Mouse (Mus musculus) liver, embryonic 13.5 days (tissue): ENCODE data around the gene Il13. TPM values are rescaled to one million over a fixed set of nuclear protein-coding genes. Genes with fewer than 3 reads are reported as not detected.

Experiments used
- ATAC-seq: fragments of 200-750 bp; cut with Nextera tagmentation; 2 replicates; pipeline ENCODE4 v1.8.0; 2017; ENCODE audit warnings: low read depth, mild to moderate bottlenecking, moderate number of reproducible peaks, moderate library complexity
- DNase-seq: peaks from one replicate; pipeline ENCODE4 v3.0.0; 2022
- H3K27ac ChIP-seq: fragments of 300-500 bp; sonication (generic); 2 replicates; pipeline ENCODE4 v1.5.1; 2015; ENCODE audit warnings: moderate library complexity, mild to moderate bottlenecking, inconsistent platforms
- H3K27me3 ChIP-seq: fragments of 300-500 bp; sonication (generic); 2 replicates; pipeline ENCODE4 v1.6.1; 2015; ENCODE audit warnings: mild to moderate bottlenecking, inconsistent platforms
- H3K36me3 ChIP-seq: fragments of 300-500 bp; sonication (generic); 2 replicates; pipeline ENCODE4 v1.6.1; 2015; ENCODE audit warnings: mild to moderate bottlenecking, inconsistent platforms
- H3K4me1 ChIP-seq: fragments of 300-500 bp; sonication (generic); replicated peaks from 2 replicates; pipeline ENCODE4 v1.6.1; 2015; ENCODE audit warnings: inconsistent platforms
- H3K4me2 ChIP-seq: fragments of 300-500 bp; sonication (generic); 2 replicates; pipeline ENCODE4 v1.6.1; 2015; ENCODE audit warnings: inconsistent platforms, mild to moderate bottlenecking, moderate library complexity
- H3K4me3 ChIP-seq: fragments of 300-500 bp; sonication (generic); replicated peaks from 2 replicates; pipeline ENCODE4 v1.5.1; 2015; ENCODE audit warnings: mild to moderate bottlenecking, inconsistent platforms
- H3K9ac ChIP-seq: fragments of 300-500 bp; sonication (generic); 2 replicates; pipeline ENCODE4 v1.6.1; 2015; ENCODE audit warnings: mild to moderate bottlenecking, inconsistent platforms
- H3K9me3 ChIP-seq: fragments of 300-500 bp; sonication (generic); replicated peaks from 2 replicates; pipeline ENCODE4 v1.6.1; 2016; ENCODE audit warnings: inconsistent platforms
- WGBS: fragments of 180-500 bp; shearing (Covaris S2); methylation state at CpG from one replicate; pipeline ENCODE4 v1.1.7; 2015; ENCODE audit not compliant: insufficient replicate concordance; 5-methylcytosine and 5-hydroxymethylcytosine counted together
- polyA plus RNA-seq: library from polyadenylated mRNA; unstranded; fragments of >200 nt; fragmentation: Nextera tagmentation; extraction: Ambion mirVana; gene quantifications from 2 replicates; pipeline ENCODE4 v1.2.1, GENCODE M21; 2015

Gene Il13
- polyA plus RNA-seq, 1 experiment from 2014 or later = not detected

DNA sequence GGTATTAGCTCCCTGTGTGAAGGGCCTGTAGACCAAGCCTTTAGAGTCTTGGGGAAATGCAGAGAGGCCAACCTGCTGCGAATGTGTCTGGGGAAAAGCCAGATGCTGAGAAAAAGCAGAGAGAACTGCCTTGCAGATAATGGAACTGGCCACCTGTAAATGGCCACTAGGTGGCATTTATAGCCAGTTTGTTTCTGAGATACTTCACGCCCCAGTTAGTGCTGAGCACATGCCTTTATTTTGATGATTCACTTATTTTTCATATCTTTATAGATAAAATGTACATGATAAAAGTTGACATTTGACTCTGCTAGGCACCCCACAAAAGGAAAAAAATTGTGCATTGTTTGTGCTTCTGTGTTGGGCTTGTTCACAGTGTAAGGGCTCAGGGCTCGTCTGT lies 49.7 kb downstream of the Il13 start:
- no peak overlapping the region for H3K4me3 ChIP-seq
- H3K36me3 ChIP-seq = peaks cover 15% of the 10 kb centered on the region
- H3K9me3 ChIP-seq = no peaks in the 10 kb centered on the region
- H3K27ac ChIP-seq = peak overlapping the region; percentile 61
- no peak overlapping the region for H3K9ac ChIP-seq
- no peak for DNase-seq
- no peak overlapping the region for H3K4me2 ChIP-seq
- peaks cover 8% of the 10 kb centered on the region for H3K4me1 ChIP-seq
- H3K27me3 ChIP-seq = no peaks in the 10 kb centered on the region
- ATAC-seq = peak; percentile 43; the same call in 1 of the 2 replicates
- 54% methylated on average over 3 of the region's 3 CpGs for WGBS

DNA sequence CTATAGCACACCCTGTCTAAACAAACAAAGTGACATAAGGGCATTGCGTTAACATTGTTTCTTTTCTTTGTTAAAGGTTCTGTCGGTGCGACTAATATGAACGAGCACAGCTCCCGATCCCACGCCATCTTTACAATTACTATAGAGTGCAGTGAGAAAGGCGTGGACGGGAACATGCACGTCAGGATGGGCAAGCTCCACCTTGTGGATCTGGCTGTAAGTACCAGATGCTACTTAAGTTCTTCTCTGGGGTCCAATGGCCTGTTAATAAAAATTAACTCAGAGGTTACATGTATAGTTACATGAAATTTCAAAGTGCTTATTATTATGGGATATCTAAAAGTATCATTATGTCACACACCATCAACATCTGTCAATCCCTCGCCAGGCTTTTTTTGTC lies 51.4 kb downstream of the Il13 start:
- Histone ChIP-seq H3K4me3 (no peak overlapping the region), H3K4me2 (no peak overlapping the region), H3K27ac (no peak overlapping the region), H3K36me3 (peaks cover 15% of the 10 kb centered on the region), H3K27me3 (no peaks in the 10 kb centered on the region), H3K9ac (no peak overlapping the region), H3K4me1 (peaks cover 8% of the 10 kb centered on the region), H3K9me3 (no peaks in the 10 kb centered on the region)
- WGBS = 82% methylated on average over 10 of the region's 10 CpGs
- no peak for DNase-seq
- no peak for ATAC-seq

Other genes starting within 250 kb of the Il13 start
- gene Leap2, start 211.5 kb downstream of the Il13 start, polyA plus RNA-seq = 11.3 and 13.8 TPM in 2 replicates
- 611 and 667 TPM in 2 replicates for gene Uqcrq, start 203.9 kb downstream of the Il13 start, polyA plus RNA-seq
- 0.12 and 0.28 TPM in 2 replicates for gene Gdf9, start 203.7 kb downstream of the Il13 start, polyA plus RNA-seq
- 0.07 TPM in 2 replicates for gene Gm10447, start 177.6 kb downstream of the Il13 start, polyA plus RNA-seq
- 1.5 and 1.6 TPM in 2 replicates for gene Shroom1, start 177.5 kb downstream of the Il13 start, polyA plus RNA-seq
- gene Gm9837, start 164.2 kb downstream of the Il13 start, polyA plus RNA-seq = not detected in 2 replicates
- gene Gm9945, start 154.5 kb downstream of the Il13 start, polyA plus RNA-seq = 0.53 and 0.59 TPM in 2 replicates
- gene Sowaha, start 154.4 kb downstream of the Il13 start, polyA plus RNA-seq = 11.0 and 13.2 TPM in 2 replicates
- 21.9 and 26.6 TPM in 2 replicates for gene Sept8, start 115.4 kb downstream of the Il13 start, polyA plus RNA-seq
- gene Kif3a, start 67.3 kb downstream of the Il13 start, polyA plus RNA-seq = 13.3 and 13.8 TPM in 2 replicates
- 0.60 and 0.82 TPM in 2 replicates for gene Il4, start 16.0 kb downstream of the Il13 start, polyA plus RNA-seq
- 19.5 and 24.1 TPM in 2 replicates for gene Rad50, start 72.6 kb upstream of the Il13 start, polyA plus RNA-seq
- not detected in 2 replicates for gene Il5, start 86.1 kb upstream of the Il13 start, polyA plus RNA-seq
- 6.7 and 8.1 TPM in 2 replicates for gene Irf1, start 135.3 kb upstream of the Il13 start, polyA plus RNA-seq
- gene Gm17334, start 138.5 kb upstream of the Il13 start, polyA plus RNA-seq = not detected in 2 replicates
- 0.14 TPM in 1 of 2 replicates, not detected in the other for gene Gm12216, start 224.6 kb upstream of the Il13 start, polyA plus RNA-seq